In genomic region chr17:86961301-86961841, GRCm38 (mm10) we compare ENCODE assay signal across 8 mouse cellular contexts. TPM values are rescaled to one million over a fixed set of nuclear protein-coding genes. Genes with fewer than 3 reads are reported as not detected.
DNase-seq lines count a peak whose midpoint lies in the region; ATAC-seq lines count a peak whose summit lies in the region.

No protein-coding gene starts in this region.

- H3K36me3 ChIP-seq in liver, embryonic 16.5 days (ENCODE audit: control insufficient read depth, insufficient read depth) = no peaks in the 10 kb centered on the region
- H3K36me3 ChIP-seq in heart, embryonic 15.5 days = no peaks in the 10 kb centered on the region
- 0 out of 2 replicates have a peak, but pooled peaks cover 4% of the 10 kb centered on the region for H3K36me3 ChIP-seq in limb, embryonic 12.5 days
- no peaks in the 10 kb centered on the region for H3K36me3 ChIP-seq in stomach, embryonic 16.5 days (ENCODE audit: control insufficient read depth, insufficient read depth, low read length)
- no peaks in the 10 kb centered on the region for H3K36me3 ChIP-seq in liver, embryonic 11.5 days (ENCODE audit: control insufficient read depth, insufficient read depth, low read length)

- ATAC-seq in liver, embryonic 16.5 days (ENCODE audit: low read depth) = no peak
- no peak for ATAC-seq in heart, embryonic 15.5 days (replicated peaks; ENCODE audit: insufficient number of reproducible peaks, insufficient read depth, low FRiP score, low read depth)
- no peak for ATAC-seq in limb, embryonic 12.5 days (ENCODE audit: insufficient number of reproducible peaks, insufficient read depth, low FRiP score, low TSS enrichment, low read depth)
- no peak for ATAC-seq in stomach, embryonic 16.5 days (ENCODE audit: insufficient read depth, low FRiP score)
- no peak for ATAC-seq in liver, embryonic 11.5 days (replicated peaks; ENCODE audit: low FRiP score)

- WGBS in liver, embryonic 16.5 days (ENCODE audit: insufficient replicate concordance) = 46% methylated on average over 8 of the region's 8 CpGs
- 48% methylated on average over 8 of the region's 8 CpGs for WGBS in heart, embryonic 15.5 days
- 57% methylated on average over 8 of the region's 8 CpGs for WGBS in limb, embryonic 12.5 days
- 54% methylated on average over 8 of the region's 8 CpGs for WGBS in stomach, embryonic 16.5 days
- 57% methylated on average over 8 of the region's 8 CpGs for WGBS in liver, embryonic 11.5 days

- H3K9ac ChIP-seq in liver, embryonic 16.5 days (ENCODE audit: low read depth, low read length) = no peak overlapping the region
- H3K9ac ChIP-seq in heart, embryonic 15.5 days = no peak overlapping the region
- H3K9ac ChIP-seq in limb, embryonic 12.5 days (replicated peaks) = no peak overlapping the region
- H3K9ac ChIP-seq in stomach, embryonic 16.5 days (ENCODE audit: low read length) = peak overlapping the region; percentile 49; the same call in 1 of the 2 replicates
- no peak overlapping the region for H3K9ac ChIP-seq in liver, embryonic 11.5 days (ENCODE audit: low read depth, low read length)

- 0 out of 2 replicates have a peak overlapping the region, but pooled peaks have one; percentile 68 for H3K4me2 ChIP-seq in liver, embryonic 16.5 days (ENCODE audit: low read depth, low read length)
- H3K4me2 ChIP-seq in heart, embryonic 15.5 days = peak overlapping the region; percentile 69
- peak overlapping the region; percentile 83; the same call in 1 of the 2 replicates for H3K4me2 ChIP-seq in limb, embryonic 12.5 days
- H3K4me2 ChIP-seq in stomach, embryonic 16.5 days (ENCODE audit: low read depth, low read length) = peak overlapping the region; percentile 68; the same call in 1 of the 2 replicates
- H3K4me2 ChIP-seq in liver, embryonic 11.5 days = no peak overlapping the region

- peaks cover 30% of the 10 kb centered on the region for H3K27me3 ChIP-seq in liver, embryonic 16.5 days (ENCODE audit: control insufficient read depth, insufficient read depth, low read depth, low read length)
- no peaks in the 10 kb centered on the region for H3K27me3 ChIP-seq in heart, embryonic 15.5 days
- no peaks in the 10 kb centered on the region for H3K27me3 ChIP-seq in limb, embryonic 12.5 days
- no peaks in the 10 kb centered on the region for H3K27me3 ChIP-seq in stomach, embryonic 16.5 days (ENCODE audit: control insufficient read depth, insufficient read depth, low read length)
- H3K27me3 ChIP-seq in liver, embryonic 11.5 days (replicated peaks; ENCODE audit: control insufficient read depth, insufficient read depth, low read length) = peaks cover 6% of the 10 kb centered on the region; the same call in 1 of the 2 replicates

- peaks cover 4% of the 10 kb centered on the region; the same call in 1 of the 2 replicates for H3K4me1 ChIP-seq in liver, embryonic 16.5 days (ENCODE audit: control insufficient read depth, low read depth, low read length)
- H3K4me1 ChIP-seq in heart, embryonic 15.5 days (replicated peaks) = peaks cover 67% of the 10 kb centered on the region
- H3K4me1 ChIP-seq in limb, embryonic 12.5 days (replicated peaks) = peaks cover 44% of the 10 kb centered on the region
- peaks cover 30% of the 10 kb centered on the region for H3K4me1 ChIP-seq in stomach, embryonic 16.5 days (ENCODE audit: control insufficient read depth, insufficient read depth, low read length)
- H3K4me1 ChIP-seq in liver, embryonic 11.5 days (replicated peaks; ENCODE audit: control insufficient read depth, insufficient read depth, low read length) = peaks cover 15% of the 10 kb centered on the region

- H3K27ac ChIP-seq in liver, embryonic 16.5 days (ENCODE audit: low read length) = no peak overlapping the region
- H3K27ac ChIP-seq in heart, embryonic 15.5 days = peak overlapping the region; percentile 97
- H3K27ac ChIP-seq in limb, embryonic 12.5 days = no peak overlapping the region
- 0 out of 2 replicates have a peak overlapping the region, but pooled peaks have one; percentile 89 for H3K27ac ChIP-seq in stomach, embryonic 16.5 days (ENCODE audit: low read length)
- H3K27ac ChIP-seq in liver, embryonic 11.5 days (ENCODE audit: low read depth, low read length) = no peak overlapping the region

- no peak for DNase-seq in liver
- DNase-seq in cerebellum, postnatal 10 days = peak; percentile 40 to 47
- DNase-seq in spleen, postnatal 14 days (ENCODE audit: low spot score in 2 of 2) = no peak
- DNase-seq in liver, embryonic 11.5 days (ENCODE audit: low spot score) = no peak

- H3K9me3 ChIP-seq in liver, embryonic 16.5 days (replicated peaks; ENCODE audit: control insufficient read depth, low read length) = no peaks in the 10 kb centered on the region
- no peaks in the 10 kb centered on the region for H3K9me3 ChIP-seq in heart, embryonic 15.5 days (replicated peaks)
- H3K9me3 ChIP-seq in limb, embryonic 12.5 days = no peaks in the 10 kb centered on the region
- no peaks in the 10 kb centered on the region for H3K9me3 ChIP-seq in stomach, embryonic 16.5 days (replicated peaks; ENCODE audit: control insufficient read depth, low read length)
- no peaks in the 10 kb centered on the region for H3K9me3 ChIP-seq in liver, embryonic 11.5 days (ENCODE audit: control insufficient read depth, low read length)

- H3K4me3 ChIP-seq in liver, embryonic 16.5 days (ENCODE audit: low read depth, low read length) = no peak overlapping the region
- peak overlapping the region; percentile 84 for H3K4me3 ChIP-seq in heart, embryonic 15.5 days
- H3K4me3 ChIP-seq in limb, embryonic 12.5 days (replicated peaks) = no peak overlapping the region
- no peak overlapping the region for H3K4me3 ChIP-seq in stomach, embryonic 16.5 days (replicated peaks; ENCODE audit: low read length)
- H3K4me3 ChIP-seq in liver, embryonic 11.5 days (ENCODE audit: low read depth, low read length) = no peak overlapping the region

RNA-seq across cellular contexts. Expression of gene Rhoq, which starts 1.5 kb away (rescaled TPM):
- 0.86 and 1.1 TPM in 2 replicates for polyA plus RNA-seq in liver, embryonic 16.5 days (2015; fragmentation: Nextera tagmentation; extraction: Ambion mirVana)
- polyA plus RNA-seq in heart, embryonic 15.5 days (2015; fragmentation: Nextera tagmentation; extraction: Ambion mirVana) = 19.8 and 20.9 TPM in 2 replicates
- polyA plus RNA-seq in limb, embryonic 12.5 days (2016; fragmentation: Nextera tagmentation; extraction: Ambion mirVana) = 23.8 and 24.1 TPM in 2 replicates
- 9.0 and 11.1 TPM in 2 replicates for polyA plus RNA-seq in stomach, embryonic 16.5 days (2015; fragmentation: Nextera tagmentation; extraction: Ambion mirVana)
- 5.2 and 6.5 TPM in 2 replicates for polyA plus RNA-seq in liver, embryonic 11.5 days (2014; fragmentation: Nextera tagmentation; extraction: Ambion mirVana)

RNA-seq across cellular contexts. Expression of gene Atp6v1e2, which starts 13.7 kb away (rescaled TPM):
- not detected in 2 replicates for polyA plus RNA-seq in liver, embryonic 16.5 days (2015; fragmentation: Nextera tagmentation; extraction: Ambion mirVana)
- 0.13 TPM in 1 of 2 replicates, not detected in the other for polyA plus RNA-seq in heart, embryonic 15.5 days (2015; fragmentation: Nextera tagmentation; extraction: Ambion mirVana)
- polyA plus RNA-seq in limb, embryonic 12.5 days (2016; fragmentation: Nextera tagmentation; extraction: Ambion mirVana) = not detected in 2 replicates
- 0.18 TPM in 1 of 2 replicates, not detected in the other for polyA plus RNA-seq in stomach, embryonic 16.5 days (2015; fragmentation: Nextera tagmentation; extraction: Ambion mirVana)
- not detected in 2 replicates for polyA plus RNA-seq in liver, embryonic 11.5 days (2014; fragmentation: Nextera tagmentation; extraction: Ambion mirVana)

RNA-seq across cellular contexts. Expression of gene Tmem247, which starts 44.2 kb away (rescaled TPM):
- not detected in 2 replicates for polyA plus RNA-seq in liver, embryonic 16.5 days (2015; fragmentation: Nextera tagmentation; extraction: Ambion mirVana)
- not detected in 2 replicates for polyA plus RNA-seq in heart, embryonic 15.5 days (2015; fragmentation: Nextera tagmentation; extraction: Ambion mirVana)
- polyA plus RNA-seq in limb, embryonic 12.5 days (2016; fragmentation: Nextera tagmentation; extraction: Ambion mirVana) = not detected in 2 replicates
- polyA plus RNA-seq in stomach, embryonic 16.5 days (2015; fragmentation: Nextera tagmentation; extraction: Ambion mirVana) = not detected in 2 replicates
- polyA plus RNA-seq in liver, embryonic 11.5 days (2014; fragmentation: Nextera tagmentation; extraction: Ambion mirVana) = not detected in 2 replicates

Comparison
In these comparisons a context has a peak if more than half of its experiments do, and no peak if none do; other contexts are left out.
1. H3K27ac ChIP-seq: peak in heart, embryonic 15.5 days (single experiment) and stomach, embryonic 16.5 days (single experiment); none in liver, embryonic 16.5 days (single experiment), limb, embryonic 12.5 days (single experiment) and liver, embryonic 11.5 days (single experiment).
2. DNase-seq: peak in cerebellum, postnatal 10 days (2 of 2); none in liver (single experiment), spleen, postnatal 14 days (0 of 2) and liver, embryonic 11.5 days (single experiment).